Mouse (Mus musculus) neutrophil, adult 5-6 weeks (primary cell): ENCODE measurements at regions not wholly inside any gene's neighbourhood (a gene's known extent, or its start where the extent isn't known, plus 50 kb on each side); places are given as distances from the start of the nearest gene placed in this dataset.

Experiments used
- ATAC-seq: fragments of 151-379, 151-347 bp; 2 replicates; pipeline ENCODE4 v1.8.0; 2017; ENCODE audit warnings: mild to moderate bottlenecking, moderate TSS enrichment; ENCODE audit not compliant: insufficient number of reproducible peaks, poor library complexity, low FRiP score, severe bottlenecking; ENCODE audit errors: extremely low read depth

DNA sequence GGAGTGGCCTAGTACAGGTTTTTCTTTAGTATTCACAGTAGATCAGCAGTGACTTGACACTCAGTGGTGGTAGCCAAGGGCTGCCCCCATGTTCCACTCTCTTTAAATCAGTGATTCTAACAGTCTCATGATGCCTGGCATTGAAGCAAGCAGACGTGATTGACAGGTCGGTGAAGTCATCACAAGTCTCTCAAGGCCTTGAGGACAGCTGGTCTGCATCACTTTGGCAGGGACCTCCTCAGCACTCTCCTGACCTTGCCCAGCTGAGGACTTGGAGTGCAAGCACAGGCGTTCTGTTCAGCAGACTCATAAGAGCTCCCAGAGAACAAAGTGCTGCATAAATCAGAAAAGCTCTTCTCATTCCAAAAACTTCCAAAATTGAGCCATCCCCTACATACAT is 285.4 kb upstream of the Klf3 start:
- ATAC-seq: no peak

- ATAC-seq: no peak
Measured at GRCm38 (mm10) chr5:64519036-64519435, 284.2 kb upstream of the Klf3 start.

GRCm38 (mm10) chr5:64519731-64520130 is 283.5 kb upstream of the Klf3 start:
- ATAC-seq: no peak

DNA sequence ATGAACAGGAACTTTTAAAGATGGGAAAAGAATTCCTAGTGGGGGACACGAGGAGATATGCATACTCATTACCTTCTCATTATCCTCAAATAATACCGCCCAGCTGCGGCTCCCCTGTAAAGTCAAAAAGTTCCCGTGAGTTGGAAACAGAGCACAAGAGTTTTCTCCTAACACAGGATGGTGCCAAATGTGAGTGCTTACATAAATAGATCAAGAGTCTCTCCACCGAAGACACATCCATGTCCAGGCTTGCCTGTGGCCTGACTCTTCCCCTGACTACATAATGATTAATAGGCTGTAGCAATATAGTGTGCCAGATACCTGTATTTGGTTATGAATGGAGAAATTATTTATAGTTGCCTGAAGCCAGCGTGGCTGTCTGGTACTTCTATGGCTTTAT is 281.8 kb upstream of the Klf3 start:
- ATAC-seq: no peak

- ATAC-seq: no peak
Measured at GRCm38 (mm10) chr5:64521969-64522368, 281.2 kb upstream of the Klf3 start.

GRCm38 (mm10) chr5:64526521-64526920 is 276.7 kb upstream of the Klf3 start:
- no peak for ATAC-seq

GRCm38 (mm10) chr5:64527962-64528361 is 275.2 kb upstream of the Klf3 start:
- no peak for ATAC-seq

- ATAC-seq: no peak
Measured at GRCm38 (mm10) chr5:64534371-64534770, 268.8 kb upstream of the Klf3 start.

- ATAC-seq: no peak
Measured at GRCm38 (mm10) chr5:64534947-64535346, 268.2 kb upstream of the Klf3 start.

- ATAC-seq: no peak
Measured at GRCm38 (mm10) chr5:64535546-64535945, 267.6 kb upstream of the Klf3 start.

DNA sequence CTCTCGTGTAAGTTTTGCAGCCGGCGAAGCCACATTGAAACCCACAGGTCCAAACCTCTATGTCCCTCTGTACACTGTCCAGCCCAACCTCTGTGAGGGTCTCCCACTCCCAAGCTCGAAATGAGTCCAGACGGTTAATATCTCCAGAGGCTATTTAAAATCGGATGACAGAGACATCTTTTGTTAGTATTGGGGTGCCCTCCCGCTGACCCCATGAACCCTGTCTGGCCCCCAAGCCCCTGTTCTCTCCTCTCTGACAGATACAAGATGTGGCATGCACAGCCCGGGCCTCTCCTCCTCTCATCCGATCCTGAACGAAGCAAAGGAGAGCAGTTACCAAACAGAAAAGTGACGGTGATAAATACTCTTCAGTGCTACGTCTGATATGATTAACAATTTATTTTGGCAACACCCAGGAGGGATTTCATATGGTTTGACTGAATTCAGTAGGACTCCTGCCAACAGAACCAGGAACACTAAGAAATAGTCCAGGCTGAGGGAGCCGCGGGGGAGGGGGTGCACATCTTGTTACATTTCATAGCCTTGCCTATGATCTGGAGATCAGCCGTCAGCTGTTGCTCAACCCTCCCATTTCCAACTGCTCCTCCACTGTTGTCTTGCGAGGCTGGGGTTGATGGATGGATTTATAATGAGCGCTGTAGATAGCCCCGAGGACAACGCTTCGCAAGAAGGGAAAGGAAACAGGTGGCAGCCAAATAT is 266.6 kb upstream of the Klf3 start:
- ATAC-seq: no peak

DNA sequence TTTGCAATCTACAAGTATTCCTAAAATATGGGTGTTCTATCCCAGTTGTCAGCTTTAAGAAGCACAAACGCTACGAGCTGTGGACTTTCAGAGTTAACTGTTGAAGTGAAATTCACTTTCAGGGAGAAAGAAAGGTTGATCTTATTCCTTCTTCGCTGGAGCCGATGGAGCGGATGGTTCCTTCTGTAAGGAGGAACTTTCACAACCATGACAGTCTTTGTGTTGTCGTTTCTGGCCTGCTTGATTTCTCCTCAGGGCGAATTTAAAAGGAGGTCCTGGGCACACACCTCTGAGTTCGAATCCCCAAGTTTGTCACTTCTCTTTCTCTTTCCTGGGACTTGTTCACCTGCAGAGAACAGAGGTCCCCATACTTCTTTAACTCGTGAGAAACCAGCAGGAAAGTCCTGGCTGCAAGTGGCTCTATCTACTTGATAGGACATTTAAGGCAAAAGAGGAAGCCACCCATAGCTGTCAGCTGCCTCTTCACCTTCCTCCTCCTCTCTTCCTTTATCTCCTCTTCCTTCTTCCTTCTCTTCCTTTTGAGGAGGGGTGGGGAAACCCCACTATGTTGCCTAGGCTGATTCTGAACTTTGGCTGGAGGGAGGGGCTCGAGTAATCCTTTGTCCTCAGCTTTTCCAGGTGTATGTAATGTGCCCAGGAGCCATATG is 265.9 kb upstream of the Klf3 start:
- no peak for ATAC-seq

GRCm38 (mm10) chr5:64541765-64542164 is 261.4 kb upstream of the Klf3 start:
- ATAC-seq: no peak

GRCm38 (mm10) chr5:64555931-64556330 is 247.3 kb upstream of the Klf3 start:
- ATAC-seq: peak; percentile 71

GRCm38 (mm10) chr5:64566451-64567390 is 236.5 kb upstream of the Klf3 start:
- no peak for ATAC-seq

DNA sequence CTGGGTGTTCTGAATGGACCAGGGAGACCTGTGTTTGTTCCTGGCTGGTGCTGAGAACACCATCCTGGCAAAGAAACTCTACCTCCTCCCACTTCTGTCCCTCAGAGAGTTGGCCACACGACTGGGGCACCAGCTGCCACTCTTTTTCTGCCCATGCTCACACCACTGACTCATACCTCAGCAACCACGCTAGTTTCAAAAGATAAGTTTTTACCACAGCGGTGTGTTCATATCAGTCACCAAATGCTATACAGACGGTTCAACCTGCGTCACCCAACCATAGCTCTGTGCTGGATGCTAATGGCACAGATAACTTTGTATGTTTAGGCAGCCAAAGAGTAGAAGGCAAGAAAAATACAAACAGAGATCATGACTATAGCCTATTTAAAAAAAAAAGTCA is 235.4 kb upstream of the Klf3 start:
- no peak for ATAC-seq

GRCm38 (mm10) chr5:64568294-64568693 is 234.9 kb upstream of the Klf3 start:
- no peak for ATAC-seq

GRCm38 (mm10) chr5:64574386-64574785 is 228.8 kb upstream of the Klf3 start:
- ATAC-seq: no peak

DNA sequence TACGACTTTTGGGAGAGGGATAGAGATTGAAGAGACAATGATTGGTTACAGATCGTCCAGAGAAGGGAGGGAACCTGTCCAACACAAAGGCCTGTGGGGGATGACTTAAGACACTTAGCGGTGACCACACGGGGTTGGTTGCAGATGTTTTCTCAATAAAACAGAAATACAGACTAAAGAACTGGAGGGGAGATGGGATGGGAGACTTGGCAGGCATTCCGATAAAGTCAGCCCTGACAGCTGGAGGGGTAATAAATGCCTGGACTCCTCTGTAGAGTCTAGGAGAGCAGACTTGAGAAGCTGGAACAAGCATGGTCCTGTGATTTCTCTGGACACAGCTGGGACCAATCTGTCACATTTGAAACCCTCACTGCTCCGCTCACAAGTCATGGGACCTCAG is 227.3 kb upstream of the Klf3 start:
- ATAC-seq: no peak
